Mouse (Mus musculus) limb, embryonic 10.5 days (tissue): Measurements from ENCODE around the gene Dhdh. TPM values are rescaled to one million over a fixed set of nuclear protein-coding genes. Genes with fewer than 3 reads are reported as not detected.

Experiments
- DNase-seq: peaks from one replicate; pipeline ENCODE4 v3.0.0-alpha.2; 2017; ENCODE audit warnings: low spot score
- H3K27ac ChIP-seq: fragments of 300-500 bp; sonication (generic); 2 replicates; pipeline ENCODE4 v1.5.1; 2016; ENCODE audit warnings: mild to moderate bottlenecking
- H3K27me3 ChIP-seq: fragments of 300-500 bp; sonication (generic); 2 replicates; pipeline ENCODE4 v1.6.1; 2016; ENCODE audit warnings: low read depth, mild to moderate bottlenecking; ENCODE audit not compliant: poor library complexity, severe bottlenecking
- H3K36me3 ChIP-seq: fragments of 300-500 bp; sonication (generic); 2 replicates; pipeline ENCODE4 v1.6.1; 2016; ENCODE audit warnings: mild to moderate bottlenecking, moderate library complexity
- H3K4me1 ChIP-seq: fragments of 300-500 bp; sonication (generic); 2 replicates; pipeline ENCODE4 v1.6.1; 2016
- H3K4me3 ChIP-seq: fragments of 300-500 bp; sonication (generic); 2 replicates; pipeline ENCODE4 v1.5.1; 2016; ENCODE audit warnings: mild to moderate bottlenecking, moderate library complexity
- H3K9me3 ChIP-seq: fragments of 300-500 bp; sonication (generic); replicated peaks from 2 replicates; pipeline ENCODE4 v1.6.1; 2016; ENCODE audit warnings: mild to moderate bottlenecking
- WGBS: fragments of 180-500 bp; shearing (Covaris S2); methylation state at CpG from one replicate; pipeline ENCODE4 v1.1.7; 2016; 5-methylcytosine and 5-hydroxymethylcytosine counted together
- microRNA-seq: library from miRNA; unstranded; fragments of <30 nt; microRNA quantifications from one replicate; pipeline ENCODE4, GENCODE M21; 2017
- polyA plus RNA-seq: library from polyadenylated mRNA; unstranded; fragments of >200 nt; fragmentation: Nextera tagmentation; extraction: Ambion mirVana; gene quantifications from 2 replicates; pipeline ENCODE4 v1.2.1, GENCODE M21; 2016

Gene Dhdh
- polyA plus RNA-seq, 1 experiment from 2014 or later = 4.9 TPM

DNA sequence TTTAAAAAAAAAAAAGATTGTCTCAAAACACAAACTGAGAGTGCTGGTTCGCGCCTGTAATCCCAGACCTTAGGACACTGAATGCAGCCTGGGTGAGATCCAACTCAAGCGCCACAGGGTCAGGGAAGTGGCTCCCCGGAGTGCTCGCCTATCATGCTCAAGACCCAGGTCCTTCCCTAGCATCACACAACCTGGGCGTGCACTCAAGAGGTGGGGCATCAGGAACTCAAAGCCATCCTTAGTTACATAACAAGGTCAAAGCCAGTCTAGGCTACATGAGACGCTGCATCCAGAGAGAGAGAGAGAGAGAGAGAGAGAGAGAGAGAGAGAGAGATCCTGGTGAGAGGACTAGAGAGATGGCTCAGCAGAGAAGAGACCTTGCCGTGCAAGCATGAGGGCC lies 62.0 kb downstream of the Dhdh start:
- Histone ChIP-seq H3K4me1 (no peaks in the 10 kb centered on the region), H3K36me3 (peaks cover 100% of the 10 kb centered on the region), H3K27ac (no peak overlapping the region), H3K4me3 (no peak overlapping the region), H3K9me3 (no peaks in the 10 kb centered on the region), H3K27me3 (peaks cover 7% of the 10 kb centered on the region)
- no peak for DNase-seq
- WGBS = 95% methylated on average over 8 of the region's 8 CpGs

DNA sequence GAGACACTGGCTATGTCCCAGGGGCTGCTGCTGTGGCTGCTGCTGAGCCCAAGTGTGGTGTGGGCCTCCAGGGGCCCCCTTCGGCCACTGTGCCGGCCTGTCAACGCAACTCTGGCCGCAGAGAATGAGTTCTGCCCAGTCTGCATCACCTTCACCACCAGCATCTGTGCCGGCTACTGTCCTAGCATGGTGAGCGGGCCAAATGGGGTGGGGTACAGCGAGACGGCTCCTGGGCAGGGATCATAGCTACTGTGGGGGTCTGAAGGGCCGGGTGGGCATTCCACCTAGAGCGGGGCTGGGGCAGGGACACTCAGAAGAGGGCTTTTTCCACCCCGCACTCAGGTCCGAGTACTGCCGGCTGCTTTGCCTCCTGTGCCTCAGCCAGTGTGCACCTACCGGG lies 67.4 kb downstream of the Dhdh start:
- no peak for DNase-seq
- Histone ChIP-seq H3K27ac (no peak overlapping the region), H3K4me3 (no peak overlapping the region), H3K9me3 (no peaks in the 10 kb centered on the region), H3K36me3 (peaks cover 58% of the 10 kb centered on the region), H3K4me1 (peaks cover 22% of the 10 kb centered on the region), H3K27me3 (peaks cover 61% of the 10 kb centered on the region)
- whole genome bisulfite sequencing = 91% methylated on average over 14 of the region's 14 CpGs

Small RNA genes lying within 50 kb of the gene (microRNA-seq; reads per million reads assigned to microRNA genes)
- gene Gm22133 = not detected

Other genes with a start within 250 kb of the Dhdh start
- 1.1 and 1.2 TPM in 2 replicates for gene Cd37, start 249.7 kb downstream of the Dhdh start, polyA plus RNA-seq
- gene Slc6a16, start 247.7 kb downstream of the Dhdh start, polyA plus RNA-seq = 0.24 and 0.49 TPM in 2 replicates
- not detected in 2 replicates for gene Slc6a21, start 211.3 kb downstream of the Dhdh start, polyA plus RNA-seq
- 5.2 and 8.4 TPM in 2 replicates for gene Trpm4, start 155.0 kb downstream of the Dhdh start, polyA plus RNA-seq
- gene Hrc, start 153.5 kb downstream of the Dhdh start, polyA plus RNA-seq = 0.24 and 0.39 TPM in 2 replicates
- 2.4 and 5.3 TPM in 2 replicates for gene Ppfia3, start 121.8 kb downstream of the Dhdh start, polyA plus RNA-seq
- gene Lin7b, start 118.2 kb downstream of the Dhdh start, polyA plus RNA-seq = 0.40 and 0.64 TPM in 2 replicates
- gene Snrnp70, start 93.1 kb downstream of the Dhdh start, polyA plus RNA-seq = 305 and 308 TPM in 2 replicates
- 0.06 TPM in 1 of 2 replicates, not detected in the other for gene Kcna7, start 83.2 kb downstream of the Dhdh start, polyA plus RNA-seq
- gene Ntf5, start 75.1 kb downstream of the Dhdh start, polyA plus RNA-seq = 2.1 and 2.2 TPM in 2 replicates
- not detected in 2 replicates for gene Lhb, start 68.0 kb downstream of the Dhdh start, polyA plus RNA-seq
- 42.6 and 44.9 TPM in 2 replicates for gene Gys1, start 54.0 kb downstream of the Dhdh start, polyA plus RNA-seq
- 228 and 283 TPM in 2 replicates for gene Ruvbl2, start 50.7 kb downstream of the Dhdh start, polyA plus RNA-seq
- 5,063 and 5,416 TPM in 2 replicates for gene Ftl1, start 28.9 kb downstream of the Dhdh start, polyA plus RNA-seq
- 248 and 297 TPM in 2 replicates for gene Bax, start 21.9 kb downstream of the Dhdh start, polyA plus RNA-seq
- 1.8 and 2.2 TPM in 2 replicates for gene Tulp2, start 6.9 kb downstream of the Dhdh start, polyA plus RNA-seq
- not detected in 2 replicates for gene Gm45808, start 2.0 kb downstream of the Dhdh start, polyA plus RNA-seq
- gene Nucb1, start 21.6 kb upstream of the Dhdh start, polyA plus RNA-seq = 116 and 125 TPM in 2 replicates
- gene Ppp1r15a, start 37.5 kb upstream of the Dhdh start, polyA plus RNA-seq = 22.4 and 25.7 TPM in 2 replicates
- gene Plekha4, start 37.5 kb upstream of the Dhdh start, polyA plus RNA-seq = 0.43 and 1.0 TPM in 2 replicates
- 1.0 and 1.1 TPM in 2 replicates for gene Hsd17b14, start 66.1 kb upstream of the Dhdh start, polyA plus RNA-seq
- gene Bcat2, start 81.3 kb upstream of the Dhdh start, polyA plus RNA-seq = 65.8 and 68.0 TPM in 2 replicates
- gene Fgf21, start 126.7 kb upstream of the Dhdh start, polyA plus RNA-seq = not detected in 2 replicates
- gene Fut1, start 128.5 kb upstream of the Dhdh start, polyA plus RNA-seq = not detected in 2 replicates
- 0.24 TPM in 1 of 2 replicates, not detected in the other for gene Izumo1, start 133.0 kb upstream of the Dhdh start, polyA plus RNA-seq
- 8.0 and 8.3 TPM in 2 replicates for gene Rasip1, start 138.7 kb upstream of the Dhdh start, polyA plus RNA-seq
- gene Mamstr, start 151.2 kb upstream of the Dhdh start, polyA plus RNA-seq = 2.2 and 3.2 TPM in 2 replicates
- gene Fut2, start 177.6 kb upstream of the Dhdh start, polyA plus RNA-seq = 0.16 and 0.21 TPM in 2 replicates
- 0.16 and 0.39 TPM in 2 replicates for gene Ntn5, start 195.2 kb upstream of the Dhdh start, polyA plus RNA-seq
- 0.54 and 0.83 TPM in 2 replicates for gene Sec1, start 205.6 kb upstream of the Dhdh start, polyA plus RNA-seq
- gene Car11, start 211.0 kb upstream of the Dhdh start, polyA plus RNA-seq = 2.2 and 4.9 TPM in 2 replicates
- gene Dbp, start 216.3 kb upstream of the Dhdh start, polyA plus RNA-seq = 3.7 and 4.7 TPM in 2 replicates
- 1,218 and 1,459 TPM in 2 replicates for gene Rpl18, start 226.7 kb upstream of the Dhdh start, polyA plus RNA-seq
- gene Sphk2, start 229.2 kb upstream of the Dhdh start, polyA plus RNA-seq = 45.5 and 49.3 TPM in 2 replicates
- 2.1 and 2.4 TPM in 2 replicates for gene Fam83e, start 232.4 kb upstream of the Dhdh start, polyA plus RNA-seq
- not detected in 2 replicates for gene Spaca4, start 237.0 kb upstream of the Dhdh start, polyA plus RNA-seq